Mouse (Mus musculus): ENCODE results near the gene Hnrnpc. TPM values are rescaled to one million over a fixed set of nuclear protein-coding genes. Genes with fewer than 3 reads are reported as not detected.

Gene Hnrnpc
- polyA plus RNA-seq, 1 experiment from 2014 or later, result 162 TPM

- 9% methylated on average over 10 of the region's 10 CpGs for WGBS
- H3K9ac ChIP-seq (ENCODE audit: low read length), result 0 out of 2 replicates have a peak overlapping the region, but pooled peaks have one; percentile 27
- no peak overlapping the region for H3K4me3 ChIP-seq (ENCODE audit: low read depth, low read length)
- no peaks in the 10 kb centered on the region for H3K9me3 ChIP-seq (ENCODE audit: control insufficient read depth, low read length)
- H3K4me1 ChIP-seq (replicated peaks; ENCODE audit: control insufficient read depth, insufficient read depth), result 0 out of 2 replicates have a peak, but pooled peaks cover 4% of the 10 kb centered on the region
- DNase-seq (ENCODE audit: low spot score), result peak; percentile 87
- TF ChIP-seq CTCF (IDR thresholded peaks at IDR 0.05; ENCODE audit: low read depth) (no peak), EP300 (optimal IDR thresholded peaks at IDR 0.05) (peak; percentile 53)
- peak; percentile 34 for ATAC-seq (ENCODE audit: low FRiP score, low TSS enrichment)
- no peaks in the 10 kb centered on the region for H3K36me3 ChIP-seq (ENCODE audit: control insufficient read depth, insufficient read depth, low read length)
- H3K4me2 ChIP-seq (replicated peaks; ENCODE audit: low read depth), result peak overlapping the region; percentile 38; the same call in 1 of the 2 replicates
- H3K27me3 ChIP-seq (ENCODE audit: control insufficient read depth, insufficient read depth, low read length), result no peaks in the 10 kb centered on the region
- H3K27ac ChIP-seq (replicated peaks), result peak overlapping the region; percentile 94
Observed at GRCm38 (mm10) chr14:52106741-52107140, 2.9 kb upstream of the Hnrnpc start.

GRCm38 (mm10) chr14:52105308-52105707, 1.5 kb upstream of the Hnrnpc start:
- H3K9me3 ChIP-seq (ENCODE audit: control insufficient read depth, low read length), result no peaks in the 10 kb centered on the region
- DNase-seq (ENCODE audit: low spot score) (peak; percentile 47), ATAC-seq (ENCODE audit: low FRiP score, low TSS enrichment) (no peak)
- 0 out of 2 replicates have a peak, but pooled peaks cover 4% of the 10 kb centered on the region for H3K4me1 ChIP-seq (replicated peaks; ENCODE audit: control insufficient read depth, insufficient read depth)
- no peaks in the 10 kb centered on the region for H3K27me3 ChIP-seq (ENCODE audit: control insufficient read depth, insufficient read depth, low read length)
- H3K27ac ChIP-seq (replicated peaks), result peak overlapping the region; percentile 94
- no peak overlapping the region for H3K4me3 ChIP-seq (ENCODE audit: low read depth, low read length)
- no peak overlapping the region for H3K4me2 ChIP-seq (replicated peaks; ENCODE audit: low read depth)
- no peak overlapping the region for H3K9ac ChIP-seq (ENCODE audit: low read length)
- no peak for TF ChIP-seq CTCF (IDR thresholded peaks at IDR 0.05; ENCODE audit: low read depth)
- no peak for TF ChIP-seq EP300 (optimal IDR thresholded peaks at IDR 0.05)
- 48% methylated on average over 2 of the region's 2 CpGs for WGBS
- H3K36me3 ChIP-seq (ENCODE audit: control insufficient read depth, insufficient read depth, low read length), result no peaks in the 10 kb centered on the region

- peak overlapping the region; percentile 19; the same call in 1 of the 2 replicates for H3K4me3 ChIP-seq (ENCODE audit: low read depth, low read length)
- TF ChIP-seq CTCF (IDR thresholded peaks at IDR 0.05; ENCODE audit: low read depth) (peak; percentile 46), EP300 (optimal IDR thresholded peaks at IDR 0.05) (no peak)
- no peaks in the 10 kb centered on the region for H3K27me3 ChIP-seq (ENCODE audit: control insufficient read depth, insufficient read depth, low read length)
- H3K4me1 ChIP-seq (replicated peaks; ENCODE audit: control insufficient read depth, insufficient read depth), result 0 out of 2 replicates have a peak, but pooled peaks cover 4% of the 10 kb centered on the region
- H3K9ac ChIP-seq (ENCODE audit: low read length), result peak overlapping the region; percentile 47; the same call in 1 of the 2 replicates
- no peaks in the 10 kb centered on the region for H3K36me3 ChIP-seq (ENCODE audit: control insufficient read depth, insufficient read depth, low read length)
- peak overlapping the region; percentile 94 for H3K27ac ChIP-seq (replicated peaks)
- H3K4me2 ChIP-seq (replicated peaks; ENCODE audit: low read depth), result peak overlapping the region; percentile 34
- 27% methylated on average over 7 of the region's 7 CpGs for WGBS
- H3K9me3 ChIP-seq (ENCODE audit: control insufficient read depth, low read length), result no peaks in the 10 kb centered on the region
- DNase-seq (ENCODE audit: low spot score) (no peak), ATAC-seq (ENCODE audit: low FRiP score, low TSS enrichment) (no peak)
Observed at GRCm38 (mm10) chr14:52104677-52105285, 953 bp upstream of the Hnrnpc start.

- under 1% methylated on average over 30 of the region's 30 CpGs for WGBS
- ATAC-seq (ENCODE audit: low FRiP score, low TSS enrichment) (peak; percentile 1; the same call in 1 of the 2 replicates), DNase-seq (ENCODE audit: low spot score) (no peak)
- TF ChIP-seq EP300 (optimal IDR thresholded peaks at IDR 0.05) (no peak), CTCF (IDR thresholded peaks at IDR 0.05; ENCODE audit: low read depth) (peak; percentile 25)
- Histone ChIP-seq H3K9ac (ENCODE audit: low read length) (peak overlapping the region; percentile 99), H3K36me3 (ENCODE audit: control insufficient read depth, insufficient read depth, low read length) (no peaks in the 10 kb centered on the region), H3K27me3 (ENCODE audit: control insufficient read depth, insufficient read depth, low read length) (no peaks in the 10 kb centered on the region), H3K4me3 (ENCODE audit: low read depth, low read length) (peak overlapping the region; percentile 95), H3K9me3 (ENCODE audit: control insufficient read depth, low read length) (no peaks in the 10 kb centered on the region), H3K27ac (replicated peaks) (peak overlapping the region; percentile 99), H3K4me1 (replicated peaks; ENCODE audit: control insufficient read depth, insufficient read depth) (0 out of 2 replicates have a peak, but pooled peaks cover 4% of the 10 kb centered on the region), H3K4me2 (replicated peaks; ENCODE audit: low read depth) (peak overlapping the region; percentile 64)
Observed at GRCm38 (mm10) chr14:52103474-52103855, 363 bp downstream of the Hnrnpc start.

GRCm38 (mm10) chr14:52101285-52102157, 2.3 kb downstream of the Hnrnpc start:
- 42% methylated on average over 1 of the region's 1 CpGs for WGBS
- no peak overlapping the region for H3K9ac ChIP-seq (ENCODE audit: low read length)
- TF ChIP-seq EP300 (optimal IDR thresholded peaks at IDR 0.05) (no peak), CTCF (IDR thresholded peaks at IDR 0.05; ENCODE audit: low read depth) (peak; percentile 12; the same call in 1 of the 2 replicates)

More at GRCm38 (mm10) chr14:52101285-52102157, 2.3 kb downstream of the Hnrnpc start:
- no peak overlapping the region for H3K27ac ChIP-seq (replicated peaks)
- no peaks in the 10 kb centered on the region for H3K27me3 ChIP-seq (ENCODE audit: control insufficient read depth, insufficient read depth, low read length)
- peak overlapping the region; percentile 64; the same call in 1 of the 2 replicates for H3K4me2 ChIP-seq (replicated peaks; ENCODE audit: low read depth)
- no peaks in the 10 kb centered on the region for H3K36me3 ChIP-seq (ENCODE audit: control insufficient read depth, insufficient read depth, low read length)
- ATAC-seq (ENCODE audit: low FRiP score, low TSS enrichment) (no peak), DNase-seq (ENCODE audit: low spot score) (no peak)
- 0 out of 2 replicates have a peak, but pooled peaks cover 4% of the 10 kb centered on the region for H3K4me1 ChIP-seq (replicated peaks; ENCODE audit: control insufficient read depth, insufficient read depth)
- H3K4me3 ChIP-seq (ENCODE audit: low read depth, low read length), result no peak overlapping the region
- H3K9me3 ChIP-seq (ENCODE audit: control insufficient read depth, low read length), result no peaks in the 10 kb centered on the region

Data from stomach, postnatal 0 days (tissue).